Mouse (Mus musculus) kidney, embryonic 16.5 days (tissue): Measurements from ENCODE around the gene Klk15. TPM values are rescaled to one million over a fixed set of nuclear protein-coding genes. Genes with fewer than 3 reads are reported as not detected.

Experiments used
- ATAC-seq: fragments of 200-750 bp; cut with Nextera tagmentation; 2 replicates; pipeline ENCODE4 v1.8.0; 2017; ENCODE audit warnings: moderate TSS enrichment; ENCODE audit not compliant: low FRiP score, low TSS enrichment
- H3K27ac ChIP-seq: fragments of 300-500 bp; sonication (generic); 2 replicates; pipeline ENCODE4 v1.5.1; 2014; ENCODE audit warnings: low read length
- H3K27me3 ChIP-seq: fragments of 300-500 bp; sonication (generic); 2 replicates; pipeline ENCODE4 v1.6.1; 2014; ENCODE audit warnings: low read length, control low read depth, mixed read lengths; ENCODE audit not compliant: insufficient read depth
- H3K36me3 ChIP-seq: fragments of 300-500 bp; sonication (generic); 2 replicates; pipeline ENCODE4 v1.6.1; 2014; ENCODE audit warnings: low read length, control low read depth, mixed read lengths; ENCODE audit not compliant: insufficient read depth
- H3K4me1 ChIP-seq: fragments of 300-500 bp; sonication (generic); 2 replicates; pipeline ENCODE4 v1.6.1; 2014; ENCODE audit warnings: low read length, control low read depth, mixed read lengths; ENCODE audit not compliant: insufficient read depth
- H3K4me2 ChIP-seq: fragments of 300-500 bp; sonication (generic); replicated peaks from 2 replicates; pipeline ENCODE4 v1.6.1; 2014; ENCODE audit warnings: low read depth, low read length
- H3K4me3 ChIP-seq: fragments of 300-500 bp; sonication (generic); 2 replicates; pipeline ENCODE4 v1.5.1; 2014; ENCODE audit warnings: mild to moderate bottlenecking, low read length
- H3K9ac ChIP-seq: fragments of 300-500 bp; sonication (generic); replicated peaks from 2 replicates; pipeline ENCODE4 v1.6.1; 2014; ENCODE audit warnings: low read length
- H3K9me3 ChIP-seq: fragments of 300-500 bp; sonication (generic); 2 replicates; pipeline ENCODE4 v1.6.1; 2016; ENCODE audit warnings: low read length, control low read depth
- WGBS: fragments of 180-500 bp; shearing (Covaris S2); extraction: QIAGEN DNeasy Blood & Tissue Kit; methylation state at CpG from one replicate; pipeline ENCODE4 v1.1.7; 2014; 5-methylcytosine and 5-hydroxymethylcytosine counted together
- polyA plus RNA-seq: library from polyadenylated mRNA; unstranded; fragments of >200 nt; fragmentation: Nextera tagmentation; extraction: Ambion mirVana; gene quantifications from 2 replicates; pipeline ENCODE4 v1.2.1, GENCODE M21; 2015

The Klk15 gene
- not detected in 2 replicates for polyA plus RNA-seq

GRCm38 (mm10) chr7:43933440-43933839 is at the start of gene Klk15:
Gene Klk15 (plus strand): TSS chr7:43933740.
- Histone ChIP-seq H3K36me3 (no peaks in the 10 kb centered on the region), H3K27me3 (no peaks in the 10 kb centered on the region)

DNA sequence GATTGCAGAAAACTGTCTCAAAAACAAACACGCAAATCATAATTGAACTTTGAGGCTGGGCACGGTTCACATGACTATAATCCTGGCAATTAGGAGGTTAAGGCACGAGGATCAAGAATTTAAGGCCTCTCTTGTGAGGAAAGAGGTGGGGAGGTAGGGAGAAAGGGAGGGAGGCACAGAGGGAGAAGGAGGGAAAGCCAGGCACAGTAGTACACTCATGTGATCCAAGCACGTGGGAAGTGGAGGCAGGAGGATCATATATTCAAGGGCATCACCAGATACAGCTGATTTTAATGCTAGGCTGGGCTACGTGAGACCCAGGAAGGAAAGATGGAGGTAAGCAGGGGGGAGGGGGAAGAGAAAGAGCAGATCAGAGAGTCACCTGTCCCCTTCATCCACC is 42.2 kb upstream of the Klk15 start:
- 61% methylated on average over 5 of the region's 5 CpGs for WGBS
- H3K9me3 ChIP-seq: no peaks in the 10 kb centered on the region
- no peaks in the 10 kb centered on the region for H3K36me3 ChIP-seq
- H3K4me3 ChIP-seq: no peak overlapping the region
- H3K27ac ChIP-seq: no peak overlapping the region
- H3K4me2 ChIP-seq: no peak overlapping the region
- ATAC-seq: no peak
- H3K27me3 ChIP-seq: no peaks in the 10 kb centered on the region
- H3K9ac ChIP-seq: no peak overlapping the region
- H3K4me1 ChIP-seq: no peaks in the 10 kb centered on the region

More at GRCm38 (mm10) chr7:43933440-43933839, at the start of gene Klk15:
- WGBS: 93% methylated on average over 3 of the region's 3 CpGs
- Histone ChIP-seq H3K27ac (no peak within 1 kb of the TSS), H3K4me1 (no peaks in the 10 kb centered on the region), H3K4me2 (no peak within 1 kb of the TSS), H3K9ac (no peak within 1 kb of the TSS), H3K4me3 (no peak within 1 kb of the TSS), H3K9me3 (no peaks in the 10 kb centered on the region)
- no peak for ATAC-seq

GRCm38 (mm10) chr7:43891788-43892187 is 41.8 kb upstream of the Klk15 start:
- Histone ChIP-seq H3K27ac (no peak overlapping the region), H3K9ac (no peak overlapping the region), H3K9me3 (no peaks in the 10 kb centered on the region), H3K4me2 (no peak overlapping the region), H3K36me3 (no peaks in the 10 kb centered on the region), H3K27me3 (no peaks in the 10 kb centered on the region), H3K4me3 (no peak overlapping the region), H3K4me1 (no peaks in the 10 kb centered on the region)
- ATAC-seq: peak; percentile 39; the same call in 1 of the 2 replicates
- 49% methylated on average over 3 of the region's 3 CpGs for WGBS

DNA sequence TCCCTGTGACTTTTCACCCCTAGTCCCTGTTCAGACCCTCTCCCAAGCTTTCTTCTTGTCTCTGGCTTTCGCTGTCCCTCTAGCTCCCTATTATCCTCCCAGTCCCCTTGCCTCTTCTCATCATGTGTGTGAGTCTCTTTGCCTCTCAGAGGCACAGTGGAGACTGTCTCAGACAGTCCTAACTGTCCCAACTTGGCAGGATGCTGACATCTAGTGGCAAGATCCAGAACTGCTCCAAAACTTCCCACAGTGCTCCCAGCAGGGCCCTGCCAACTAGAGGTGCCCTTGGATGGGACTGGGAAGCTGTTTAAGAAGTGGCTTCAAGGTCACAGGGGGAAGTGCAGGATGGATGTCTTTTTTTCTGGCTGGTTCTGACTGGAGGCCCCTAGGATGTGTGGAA is 38.7 kb upstream of the Klk15 start:
- no peaks in the 10 kb centered on the region for H3K9me3 ChIP-seq
- no peak overlapping the region for H3K27ac ChIP-seq
- peak; percentile 97 for ATAC-seq
- WGBS: 15% methylated on average over 1 of the region's 1 CpGs
- no peak overlapping the region for H3K4me2 ChIP-seq
- H3K27me3 ChIP-seq: no peaks in the 10 kb centered on the region
- H3K4me1 ChIP-seq: no peaks in the 10 kb centered on the region
- H3K9ac ChIP-seq: no peak overlapping the region
- no peaks in the 10 kb centered on the region for H3K36me3 ChIP-seq
- H3K4me3 ChIP-seq: no peak overlapping the region

DNA sequence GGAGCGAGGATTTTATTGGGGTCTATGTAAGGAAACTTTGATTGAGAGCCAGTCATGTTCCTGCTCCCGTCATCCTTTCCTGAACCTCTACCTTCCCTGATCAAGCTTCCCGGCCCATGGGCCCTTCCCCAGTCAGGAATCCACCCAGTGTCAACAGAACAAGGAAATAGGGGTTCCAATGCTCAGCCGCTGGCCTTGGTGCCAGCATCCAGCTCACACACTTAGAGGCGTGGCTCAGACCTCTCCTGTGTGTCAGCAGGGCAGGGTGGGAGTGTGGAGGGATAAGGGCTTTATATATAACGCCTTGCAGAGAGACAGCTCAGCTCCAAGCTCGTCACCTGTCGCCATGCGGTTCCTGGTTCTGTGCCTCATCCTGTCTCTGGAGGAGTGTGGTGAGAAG is 18.7 kb upstream of the Klk15 start:
- ATAC-seq: no peak
- Histone ChIP-seq H3K4me1 (no peaks in the 10 kb centered on the region), H3K9ac (no peak overlapping the region), H3K9me3 (no peaks in the 10 kb centered on the region), H3K27ac (no peak overlapping the region), H3K4me3 (no peak overlapping the region), H3K27me3 (no peaks in the 10 kb centered on the region), H3K4me2 (no peak overlapping the region), H3K36me3 (no peaks in the 10 kb centered on the region)
- 67% methylated on average over 9 of the region's 9 CpGs for WGBS

DNA sequence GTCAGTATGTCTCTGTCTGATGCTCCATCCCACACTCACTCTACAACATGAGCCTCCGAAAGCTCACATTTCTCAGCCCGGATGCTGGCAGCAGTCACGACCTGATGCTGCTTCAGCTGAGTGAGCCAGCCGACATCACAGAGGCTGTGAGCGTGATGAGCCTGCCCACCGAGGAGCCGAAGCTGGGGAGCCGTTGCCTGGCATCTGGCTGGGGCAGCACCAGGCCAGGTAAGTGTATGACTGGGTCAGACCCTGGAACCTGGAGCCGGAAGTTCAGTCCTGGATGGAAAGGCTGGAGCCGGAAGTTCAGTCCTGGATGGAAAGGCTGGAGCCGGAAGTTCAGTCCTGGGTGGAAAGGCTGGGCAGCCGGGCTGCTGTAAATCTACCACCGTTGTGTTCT is 15.1 kb upstream of the Klk15 start:
- no peaks in the 10 kb centered on the region for H3K36me3 ChIP-seq
- no peak overlapping the region for H3K4me3 ChIP-seq
- no peak overlapping the region for H3K9ac ChIP-seq
- H3K27ac ChIP-seq: no peak overlapping the region
- no peaks in the 10 kb centered on the region for H3K4me1 ChIP-seq
- WGBS: 63% methylated on average over 13 of the region's 13 CpGs
- no peak overlapping the region for H3K4me2 ChIP-seq
- no peaks in the 10 kb centered on the region for H3K9me3 ChIP-seq
- H3K27me3 ChIP-seq: no peaks in the 10 kb centered on the region
- ATAC-seq: no peak

DNA sequence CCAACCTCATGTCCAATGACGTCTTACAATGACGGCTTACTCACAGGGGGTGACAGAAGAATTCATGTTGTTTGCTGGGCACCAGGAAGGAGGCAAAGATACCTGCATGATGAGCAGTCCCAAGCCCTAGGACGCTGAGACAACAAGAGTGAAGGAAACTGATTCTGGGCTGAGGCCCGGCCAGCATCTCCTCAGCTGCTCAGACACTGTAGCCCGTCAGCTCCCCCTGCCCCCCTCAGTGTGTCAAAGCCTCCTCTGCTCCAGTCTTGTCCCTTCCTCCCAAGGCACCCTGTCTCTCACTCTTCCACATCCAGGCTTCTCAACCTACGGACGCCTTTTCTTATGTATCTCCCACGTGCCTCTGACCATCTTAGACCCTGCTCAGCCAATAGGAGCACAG is 14.7 kb upstream of the Klk15 start:
- no peak overlapping the region for H3K4me3 ChIP-seq
- H3K36me3 ChIP-seq: no peaks in the 10 kb centered on the region
- H3K4me1 ChIP-seq: no peaks in the 10 kb centered on the region
- no peak for ATAC-seq
- WGBS: 65% methylated on average over 8 of the region's 8 CpGs
- no peak overlapping the region for H3K9ac ChIP-seq
- H3K9me3 ChIP-seq: no peaks in the 10 kb centered on the region
- H3K4me2 ChIP-seq: no peak overlapping the region
- no peak overlapping the region for H3K27ac ChIP-seq
- H3K27me3 ChIP-seq: no peaks in the 10 kb centered on the region

DNA sequence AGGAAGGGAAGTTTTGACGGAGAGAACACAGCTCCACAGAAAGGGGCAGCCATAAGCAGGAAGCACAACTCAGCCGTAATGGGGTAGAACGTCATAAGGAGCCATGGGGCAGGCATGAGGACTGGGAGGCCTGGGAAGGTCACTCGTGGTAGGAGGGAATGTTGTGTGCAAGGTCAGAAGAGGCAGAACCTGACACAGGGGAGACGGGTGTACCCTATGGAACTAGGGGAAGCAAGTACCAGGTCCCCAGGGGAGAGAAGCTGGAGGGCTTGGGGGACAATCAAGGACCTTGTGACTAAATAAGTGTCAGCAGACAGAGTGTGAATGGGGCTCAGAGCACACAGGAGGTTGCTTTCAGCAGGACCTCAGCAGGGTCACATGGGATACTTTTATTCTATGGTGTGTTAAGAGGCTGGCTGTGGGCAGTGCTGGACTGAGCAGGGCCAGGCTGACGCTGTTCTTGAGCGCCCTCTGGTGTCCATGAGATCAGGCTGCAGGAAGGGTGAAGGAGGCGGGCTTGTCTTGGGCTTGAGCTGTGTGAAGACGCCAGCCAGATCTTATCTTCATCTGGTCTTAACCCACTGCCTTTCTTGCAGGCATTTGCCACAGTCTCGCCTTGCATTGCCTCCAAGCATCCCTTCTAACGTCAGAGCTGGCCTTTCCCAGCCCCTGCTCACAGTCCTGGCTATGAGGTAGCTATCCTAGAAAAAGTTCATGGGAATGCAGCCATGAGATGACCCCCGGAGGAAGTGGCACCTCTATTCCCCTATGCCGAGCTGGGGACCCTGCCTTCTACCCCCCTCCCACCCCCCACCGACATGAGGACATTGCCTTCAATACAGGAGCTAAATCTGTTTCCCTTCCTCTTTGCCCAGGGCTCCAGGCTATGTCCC is 13.7 kb upstream of the Klk15 start:
- no peak overlapping the region for H3K4me3 ChIP-seq
- 25% methylated on average over 14 of the region's 14 CpGs for WGBS
- ATAC-seq: peak; percentile 90
- H3K9me3 ChIP-seq: no peaks in the 10 kb centered on the region
- no peaks in the 10 kb centered on the region for H3K27me3 ChIP-seq
- H3K4me1 ChIP-seq: no peaks in the 10 kb centered on the region
- no peak overlapping the region for H3K4me2 ChIP-seq
- H3K27ac ChIP-seq: no peak overlapping the region
- no peak overlapping the region for H3K9ac ChIP-seq
- H3K36me3 ChIP-seq: no peaks in the 10 kb centered on the region

GRCm38 (mm10) chr7:43920582-43920981 is 13.0 kb upstream of the Klk15 start:
- Histone ChIP-seq H3K27ac (no peak overlapping the region), H3K4me3 (no peak overlapping the region), H3K36me3 (no peaks in the 10 kb centered on the region), H3K27me3 (no peaks in the 10 kb centered on the region), H3K4me2 (no peak overlapping the region), H3K9ac (no peak overlapping the region), H3K4me1 (no peaks in the 10 kb centered on the region), H3K9me3 (no peaks in the 10 kb centered on the region)
- ATAC-seq: no peak
- WGBS: 77% methylated on average over 3 of the region's 3 CpGs

- Histone ChIP-seq H3K27ac (no peak overlapping the region), H3K9ac (no peak overlapping the region), H3K36me3 (no peaks in the 10 kb centered on the region), H3K4me2 (no peak overlapping the region), H3K4me3 (no peak overlapping the region), H3K27me3 (no peaks in the 10 kb centered on the region), H3K9me3 (no peaks in the 10 kb centered on the region), H3K4me1 (no peaks in the 10 kb centered on the region)
- no peak for ATAC-seq
- WGBS: 80% methylated on average over 6 of the region's 6 CpGs
Measured at GRCm38 (mm10) chr7:43921087-43921486, 12.5 kb upstream of the Klk15 start.
